Mouse (Mus musculus) adrenal gland, adult 2 months (tissue): ENCODE data around the gene St6galnac3. TPM values are rescaled to one million over a fixed set of nuclear protein-coding genes. Genes with fewer than 3 reads are reported as not detected.

Experiments
- DNase-seq: peaks from one replicate; pipeline ENCODE4 v3.0.0; 2021
- polyA plus RNA-seq: library from polyadenylated mRNA; depleted of rRNA; stranded (reverse); fragments of >200 nt; gene quantifications from 2 replicates; pipeline ENCODE4 v1.2.3, GENCODE M21; 2012
- total RNA-seq, 2 experiments: library from RNA; stranded (reverse); gene quantifications; 2 replicates each; pipeline ENCODE4 v1.2.3; 2021

The St6galnac3 gene
- total and polyA plus RNA-seq, 3 experiments: 0.40 to 16.9 (median 7.9) TPM

DNA sequence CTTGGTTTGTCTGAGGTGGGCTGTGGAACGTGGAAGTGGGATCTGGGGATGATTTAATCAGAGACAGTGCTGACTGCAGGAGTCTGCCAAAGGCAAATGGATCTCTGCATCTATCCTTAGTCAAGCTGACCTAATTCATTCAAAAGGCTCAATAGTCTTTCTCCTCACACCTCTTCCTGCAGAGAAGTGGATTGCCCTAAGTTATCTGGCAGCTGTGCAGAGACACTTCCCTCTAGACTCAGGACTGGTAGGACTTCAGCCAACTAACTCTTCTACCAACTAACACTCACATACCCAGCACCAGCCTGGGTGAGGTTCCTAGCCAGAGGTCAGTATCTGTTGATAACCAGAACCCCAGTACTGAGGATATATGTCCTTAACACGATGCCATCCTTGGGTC is 516.8 kb downstream of the St6galnac3 start:
- DNase-seq: no peak

DNA sequence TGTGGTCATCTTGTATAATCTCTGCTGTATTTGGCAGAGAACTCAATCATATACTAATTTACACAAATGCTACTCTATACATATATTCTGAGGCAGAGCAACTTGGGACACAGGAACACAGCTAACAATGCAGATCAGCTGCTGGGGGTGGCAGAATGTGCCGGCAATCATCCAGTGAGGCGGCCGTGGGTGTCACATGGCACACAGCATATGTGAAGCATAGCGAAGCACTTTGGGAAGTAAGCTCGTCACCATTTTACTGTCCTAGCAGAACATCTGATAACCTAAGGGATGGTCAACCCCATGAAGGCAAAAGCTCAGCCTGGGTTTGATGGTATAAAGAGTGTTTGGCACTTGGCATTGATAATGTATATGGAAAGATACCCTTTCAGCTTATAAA is 520.9 kb downstream of the St6galnac3 start:
- DNase-seq: no peak

DNA sequence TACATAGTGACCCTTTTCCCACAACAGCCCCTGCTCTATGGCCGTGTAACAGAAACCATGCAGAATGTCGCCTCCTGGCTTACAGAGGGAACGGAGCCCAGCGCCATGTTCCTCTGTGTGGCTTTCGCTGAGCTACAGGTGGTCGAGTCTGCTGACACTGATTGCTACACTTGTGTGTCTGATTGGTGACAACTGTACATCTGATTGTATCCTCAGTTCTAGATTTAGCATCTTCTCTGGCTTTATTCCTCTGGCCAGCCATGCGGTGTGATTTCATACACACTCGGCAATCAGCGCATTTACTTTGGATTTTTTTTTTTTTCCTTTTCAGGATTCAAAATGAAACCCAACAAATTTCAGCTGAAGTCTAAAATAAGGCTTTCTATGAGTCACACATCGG is 523.1 kb downstream of the St6galnac3 start:
- DNase-seq: no peak

DNA sequence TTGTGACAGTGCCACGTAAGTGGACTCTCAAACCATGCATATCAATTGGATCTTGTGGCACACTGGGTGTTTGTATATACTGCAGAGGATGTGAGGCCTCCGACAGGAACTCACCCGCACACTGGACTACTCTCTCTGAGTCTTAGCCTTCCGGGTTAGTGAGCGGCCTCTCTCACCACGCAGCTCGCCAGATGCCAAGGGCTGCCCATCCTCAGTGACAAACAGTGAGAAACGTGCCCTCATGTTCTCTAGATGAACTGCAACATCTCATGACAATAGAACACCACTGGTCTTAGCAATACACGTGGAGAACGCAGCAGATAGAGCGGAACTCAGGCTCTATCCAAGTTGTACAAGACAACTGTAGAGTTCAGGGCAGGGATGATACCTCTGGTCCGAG is 524.2 kb downstream of the St6galnac3 start:
- no peak for DNase-seq

DNA sequence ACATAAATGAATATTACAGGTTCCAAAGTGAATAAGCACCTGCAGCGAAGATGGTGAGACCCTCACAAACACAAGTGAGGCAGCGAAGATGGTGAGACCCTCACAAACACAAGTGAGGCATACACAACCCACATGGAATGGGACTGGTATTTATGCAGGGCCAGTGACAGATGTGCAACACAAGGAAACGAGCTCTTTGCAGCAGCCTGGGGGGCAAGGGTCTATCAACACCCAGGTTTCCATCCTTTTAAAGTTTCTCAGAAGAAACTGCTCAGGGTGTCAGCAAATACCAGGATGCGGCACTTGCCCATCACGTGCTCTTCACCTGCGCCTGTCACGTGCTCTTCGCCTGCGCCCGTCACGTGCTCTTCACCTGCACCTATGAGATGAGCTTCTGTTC is 524.9 kb downstream of the St6galnac3 start:
- no peak for DNase-seq

DNA sequence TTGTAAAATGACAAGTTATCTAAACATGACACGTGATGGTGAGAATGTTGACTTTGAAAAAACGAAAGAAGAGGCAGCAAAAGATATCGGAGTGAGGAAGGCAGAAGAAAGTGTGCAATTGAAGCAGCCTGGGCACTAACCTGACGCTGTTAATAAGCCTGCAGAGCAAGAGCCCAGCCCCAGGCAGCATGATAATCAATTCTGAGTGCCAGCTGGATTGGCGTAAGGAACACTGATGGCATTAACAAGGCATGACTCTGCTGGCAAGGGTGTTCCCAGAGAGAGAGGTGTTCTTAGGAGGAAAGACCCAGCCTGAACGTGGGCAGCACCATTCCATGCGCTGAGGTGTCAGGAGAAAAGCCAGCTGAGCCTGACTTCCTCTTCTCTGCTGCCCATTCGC is 525.7 kb downstream of the St6galnac3 start:
- DNase-seq: no peak

DNA sequence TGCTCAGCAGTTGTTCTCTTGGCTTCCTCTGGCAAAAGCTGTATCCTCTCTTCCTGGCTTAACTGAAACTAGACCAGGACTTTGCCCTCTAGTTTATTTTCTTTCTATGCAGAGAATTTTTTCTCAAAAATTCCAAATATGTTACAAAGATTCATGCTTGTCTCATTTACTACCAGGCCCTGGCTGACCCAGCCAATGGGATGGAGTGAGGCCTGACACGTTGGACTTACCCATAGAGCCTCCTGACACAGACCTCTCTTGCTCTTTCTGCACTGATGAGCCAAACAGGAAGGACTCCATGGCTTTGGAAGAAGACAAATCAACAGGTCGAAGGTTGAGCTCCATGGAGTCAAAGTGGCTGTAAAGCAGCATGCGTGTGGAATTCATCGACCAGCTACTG is 526.5 kb downstream of the St6galnac3 start:
- DNase-seq: no peak

DNA sequence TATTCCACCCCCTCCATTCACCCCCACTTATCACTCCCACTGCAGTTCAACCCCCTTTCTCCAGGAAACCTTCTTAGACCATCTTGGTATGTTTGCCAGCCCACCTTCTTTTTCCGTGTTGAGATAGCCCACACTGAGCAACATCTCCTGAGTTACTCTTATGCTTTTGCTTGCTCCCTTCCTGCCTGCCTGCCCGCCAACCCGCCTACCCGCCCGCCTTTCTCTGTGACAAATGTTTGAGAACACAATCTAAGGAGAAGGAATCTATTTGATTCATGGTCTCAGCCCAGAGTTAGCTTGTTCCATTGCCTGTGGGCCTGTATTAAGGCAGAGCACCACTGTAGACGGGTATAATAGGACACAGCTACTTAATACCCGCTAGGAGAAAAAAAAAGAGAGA is 531.9 kb downstream of the St6galnac3 start:
- no peak for DNase-seq

DNA sequence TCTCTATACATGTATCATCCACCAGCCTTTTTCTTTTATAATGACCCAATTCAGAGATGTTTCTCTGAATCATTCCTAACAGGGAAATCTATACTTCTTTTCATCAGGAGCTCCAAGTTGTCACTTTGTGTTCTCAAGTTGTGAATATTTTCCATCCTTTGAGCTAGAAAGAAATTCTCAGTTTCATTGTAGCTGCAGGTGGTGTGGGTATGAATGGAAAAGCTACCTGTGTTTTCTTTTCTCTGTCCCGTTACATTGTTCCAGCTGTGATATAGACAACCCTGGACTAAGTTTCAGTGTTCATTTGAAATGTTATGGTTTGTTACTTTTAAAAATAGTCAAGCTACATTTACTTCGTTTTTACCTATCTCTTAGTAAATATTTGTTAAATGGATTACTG is 534.2 kb downstream of the St6galnac3 start:
- no peak for DNase-seq

DNA sequence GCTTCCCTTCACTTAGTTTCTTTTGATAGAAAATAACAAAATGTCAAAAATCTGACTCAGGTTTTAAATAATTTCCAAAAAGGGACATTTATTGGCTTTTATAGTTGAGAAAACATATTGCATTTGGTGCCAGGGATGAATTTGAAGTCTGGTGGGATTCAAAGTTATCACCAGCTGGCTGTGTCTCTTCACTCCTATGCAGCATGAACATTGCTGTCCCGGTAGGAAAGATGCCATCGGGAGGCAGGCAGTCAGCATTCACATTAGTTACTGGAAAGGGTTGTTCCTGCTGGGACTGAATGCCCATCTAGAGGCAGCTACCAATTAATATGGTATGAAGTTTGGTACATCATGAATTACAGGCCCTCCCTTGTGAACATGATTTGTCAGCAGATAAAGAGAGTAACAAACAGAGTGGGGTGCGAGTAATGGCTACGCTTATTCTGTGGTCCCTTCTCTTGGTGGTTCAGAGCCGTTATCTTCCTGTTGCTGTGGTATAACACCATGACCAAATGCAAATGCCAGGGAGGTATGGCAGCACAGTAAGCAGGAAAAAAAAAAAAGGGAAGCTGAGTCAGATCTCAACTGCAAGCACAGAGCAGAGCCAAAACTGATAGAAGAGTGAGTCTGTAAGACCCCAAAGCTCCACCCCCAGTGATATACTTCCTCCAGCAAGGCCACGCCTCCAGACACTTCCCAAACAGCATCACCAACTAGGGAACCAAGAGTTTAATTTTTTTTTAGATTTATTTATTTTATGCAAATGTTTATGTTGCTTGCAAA is 535.1 kb downstream of the St6galnac3 start:
- DNase-seq: no peak

DNA sequence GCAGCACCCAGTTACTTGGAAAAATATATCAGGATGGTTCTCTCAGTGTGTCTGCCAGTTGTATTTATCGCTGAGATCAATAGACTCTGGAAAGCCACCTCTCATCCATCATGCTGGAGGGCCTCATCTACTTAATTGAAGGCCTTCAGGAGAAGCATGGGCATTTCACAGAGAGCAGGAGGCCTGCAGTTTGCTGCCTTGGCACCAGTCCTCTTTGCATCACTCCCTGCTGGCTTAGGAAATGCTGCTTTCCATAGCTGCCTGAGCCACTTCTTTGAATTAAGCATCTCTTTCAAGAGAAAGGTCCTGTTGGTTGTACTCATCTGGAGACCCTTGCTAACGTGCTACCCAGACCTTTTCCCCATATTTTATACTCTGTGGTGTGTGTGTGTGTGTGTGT is 536.8 kb downstream of the St6galnac3 start:
- no peak for DNase-seq

DNA sequence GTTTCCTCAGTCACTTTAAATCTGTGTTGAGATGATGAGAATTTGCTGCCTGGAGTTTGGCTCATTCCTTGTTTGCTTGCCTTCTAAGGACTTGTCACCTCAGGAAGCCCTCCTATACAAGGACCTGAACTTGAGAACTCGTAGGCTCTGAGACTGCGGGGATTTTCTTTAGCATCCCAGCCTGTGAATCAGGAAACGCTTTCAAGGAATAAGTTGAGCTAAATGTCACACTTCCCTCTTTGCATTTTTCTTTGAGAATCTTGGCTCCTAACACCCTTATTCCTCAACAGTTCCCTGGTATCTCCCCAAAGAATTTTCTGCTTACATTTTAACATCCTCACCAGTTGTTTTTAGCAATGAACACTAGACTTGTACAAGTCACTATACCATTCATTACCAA is 539.9 kb downstream of the St6galnac3 start:
- no peak for DNase-seq

DNA sequence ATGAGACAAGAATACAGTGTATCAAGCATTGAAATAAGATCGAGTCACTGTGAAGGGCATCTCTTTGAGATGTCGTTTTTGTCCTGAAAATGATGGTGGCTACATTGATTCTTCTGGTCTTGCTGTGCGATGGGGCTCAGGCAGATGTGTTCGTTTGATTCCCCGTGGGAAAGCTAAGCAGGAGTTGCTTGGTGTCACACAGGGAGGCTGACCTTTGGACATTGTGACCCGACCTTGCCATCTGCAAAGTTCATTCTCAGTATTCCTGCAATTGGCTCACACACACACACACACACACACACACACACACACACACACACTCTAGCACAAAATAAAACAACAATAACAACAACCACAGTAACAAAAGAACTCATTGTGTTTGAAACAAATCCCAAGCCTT is 543.7 kb downstream of the St6galnac3 start:
- no peak for DNase-seq

DNA sequence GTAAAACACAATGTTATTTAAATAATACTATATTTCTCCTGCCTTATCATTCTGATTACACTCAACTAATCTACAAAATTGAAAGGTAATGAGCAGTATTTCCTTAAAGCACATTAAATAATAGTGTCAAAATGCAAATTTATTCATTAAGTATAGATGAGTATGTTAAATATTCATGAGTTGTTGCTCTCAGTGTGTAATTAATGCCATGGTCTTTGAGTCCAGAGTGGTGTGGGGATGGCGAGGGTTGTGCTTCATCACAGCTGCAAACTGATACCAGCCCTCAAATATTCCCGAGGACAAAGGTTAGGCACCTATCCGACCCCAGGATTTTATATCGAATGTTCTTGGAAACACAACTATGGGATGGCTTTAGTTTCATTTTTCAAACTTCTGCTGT is 548.2 kb downstream of the St6galnac3 start:
- DNase-seq: no peak

DNA sequence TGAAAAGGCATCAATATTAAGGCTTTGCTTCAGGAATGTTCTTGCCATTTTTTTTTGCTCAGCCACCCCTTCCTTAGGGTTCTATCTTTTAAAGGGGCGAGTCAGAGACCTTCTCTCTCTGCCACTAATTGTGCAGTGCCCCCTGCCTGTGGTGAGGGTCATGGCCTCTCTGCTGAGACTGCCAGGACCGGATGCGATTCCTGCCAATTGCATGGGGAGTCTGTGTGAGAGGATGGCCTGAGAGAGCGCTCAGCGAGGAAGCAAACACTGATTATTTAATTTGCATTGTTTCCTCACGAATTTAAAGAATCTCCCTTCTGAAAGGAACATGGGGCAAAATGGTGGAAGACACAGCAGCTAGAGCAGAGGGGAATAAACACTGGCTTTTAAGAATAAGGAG is 548.6 kb downstream of the St6galnac3 start:
- no peak for DNase-seq

DNA sequence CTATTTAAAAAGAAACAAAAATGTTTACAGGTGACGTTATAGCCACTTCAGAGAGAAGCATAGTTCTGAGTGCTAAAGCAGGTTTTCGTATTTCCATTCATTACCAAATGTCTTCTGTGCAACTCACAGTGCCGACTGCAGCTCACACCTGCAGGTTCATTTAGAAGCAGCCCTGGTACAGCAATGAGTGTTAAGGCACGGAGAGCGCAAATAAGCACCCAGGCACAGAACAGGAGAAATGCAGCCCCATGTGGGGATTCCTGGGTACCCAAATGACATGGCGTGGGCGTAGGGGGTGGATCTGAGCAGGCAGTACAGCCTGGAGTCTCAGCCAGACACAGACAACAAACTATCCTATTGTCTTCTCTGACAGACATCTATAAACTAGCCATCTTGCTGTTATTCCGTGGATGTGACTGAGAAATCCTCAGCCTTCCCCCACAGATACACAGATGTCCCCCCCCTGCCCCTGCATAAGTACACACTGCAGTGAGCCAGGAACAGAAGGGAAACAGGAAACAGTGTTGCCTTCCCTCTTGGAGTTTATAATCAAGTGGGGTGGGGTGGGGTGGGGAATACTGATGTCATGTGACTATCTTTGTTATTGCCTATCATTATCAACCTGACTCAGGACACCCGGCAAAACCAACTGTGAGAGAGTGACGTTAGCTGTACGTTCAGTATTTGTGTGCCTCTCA is 550.5 kb downstream of the St6galnac3 start:
- no peak for DNase-seq

DNA sequence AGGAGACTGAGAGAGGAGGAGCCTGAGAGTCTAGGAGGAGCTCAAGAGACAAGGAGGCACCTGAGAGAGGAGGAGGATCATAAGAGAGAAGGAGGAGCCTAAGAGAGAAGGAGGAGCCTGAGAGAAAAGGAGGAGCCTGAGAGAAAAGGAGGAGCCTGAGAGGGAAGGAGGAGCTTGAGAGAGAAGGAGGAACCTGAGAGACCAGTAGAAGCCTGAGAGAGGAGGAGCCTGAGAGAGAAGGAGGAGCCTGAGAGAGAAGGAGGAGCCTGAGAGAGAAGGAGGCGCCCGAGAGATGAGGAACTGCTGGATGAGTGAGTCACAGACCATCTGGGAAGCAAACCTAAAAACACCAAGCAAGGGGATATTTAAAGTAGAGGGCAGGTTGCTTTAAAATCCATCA is 551.4 kb downstream of the St6galnac3 start:
- DNase-seq: no peak

DNA sequence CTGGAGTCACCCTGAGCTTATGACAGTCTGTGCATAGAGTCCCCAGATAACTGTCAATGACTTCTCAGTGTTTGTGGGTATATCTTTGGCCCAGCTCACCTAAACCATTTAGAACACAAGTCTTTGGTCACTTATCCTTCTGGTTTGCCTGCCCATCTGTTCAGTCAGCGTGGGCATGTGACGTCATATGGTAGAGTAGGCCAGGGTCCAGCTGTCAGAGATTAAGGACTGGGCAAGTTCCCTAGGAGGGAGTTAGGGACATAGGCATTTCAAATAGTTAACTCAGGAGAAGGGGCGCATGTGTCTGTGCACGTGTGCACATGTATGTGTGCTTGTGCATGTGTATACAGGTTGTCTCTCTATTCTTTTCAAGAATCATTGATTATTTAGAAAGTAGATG is 554.8 kb downstream of the St6galnac3 start:
- no peak for DNase-seq

DNA sequence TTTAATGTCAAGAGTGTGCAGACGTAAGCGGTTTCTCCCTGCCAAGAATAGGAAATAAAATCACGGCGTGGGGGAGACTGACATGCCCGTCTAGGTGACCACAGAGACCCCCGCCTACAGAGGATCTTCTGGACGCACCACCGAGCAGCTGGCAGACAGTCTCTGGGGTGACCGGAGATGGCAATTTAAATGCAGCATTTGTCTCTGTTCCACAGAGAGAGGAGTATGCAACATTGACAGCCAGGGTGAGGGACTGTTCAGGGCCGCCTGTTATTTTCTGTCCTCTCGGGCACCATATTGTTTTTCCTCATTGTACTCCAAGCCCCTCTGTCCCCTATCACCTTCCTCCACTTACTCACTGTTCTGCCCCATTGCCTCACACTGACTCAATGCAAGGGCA is 555.2 kb downstream of the St6galnac3 start:
- no peak for DNase-seq

DNA sequence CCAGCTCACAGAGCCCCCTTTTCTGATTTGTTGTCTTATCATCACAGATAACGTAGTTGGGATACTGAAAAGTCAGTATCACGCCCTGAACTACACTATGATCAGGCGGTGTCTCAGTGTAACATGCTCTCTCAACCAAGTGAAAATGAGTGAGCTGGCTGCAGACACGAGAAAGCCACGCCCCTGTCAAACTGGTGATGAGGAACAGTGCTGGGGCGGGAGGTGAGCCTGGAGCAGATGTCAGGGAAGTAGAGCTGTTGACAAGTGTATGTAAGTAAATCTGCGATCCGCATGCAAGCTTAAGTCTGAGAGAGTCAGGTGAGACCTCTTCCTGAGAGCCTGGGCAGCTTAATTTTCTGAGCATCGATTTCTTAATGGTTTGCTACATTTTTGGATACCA is 563.3 kb downstream of the St6galnac3 start:
- DNase-seq: no peak

DNA sequence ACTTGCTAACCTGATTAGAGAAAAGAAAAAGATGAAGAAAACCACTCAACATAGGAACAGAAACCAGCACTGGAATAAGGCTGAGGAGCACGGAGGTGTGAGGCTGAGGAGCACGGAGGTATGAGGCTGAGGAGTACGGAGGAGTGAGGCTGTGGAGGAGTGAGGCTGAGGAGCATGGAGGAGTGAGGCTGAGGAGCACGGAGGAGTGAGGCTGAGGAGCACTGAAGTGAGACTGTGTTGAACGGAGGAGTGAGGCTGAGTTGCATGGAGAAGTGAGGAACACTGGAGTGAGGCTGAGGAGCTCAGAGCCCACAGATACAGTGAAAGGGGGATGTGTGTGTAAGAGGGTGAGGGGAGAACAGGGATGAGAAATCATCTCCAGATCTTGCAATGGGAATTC is 564.3 kb downstream of the St6galnac3 start:
- DNase-seq: no peak

DNA sequence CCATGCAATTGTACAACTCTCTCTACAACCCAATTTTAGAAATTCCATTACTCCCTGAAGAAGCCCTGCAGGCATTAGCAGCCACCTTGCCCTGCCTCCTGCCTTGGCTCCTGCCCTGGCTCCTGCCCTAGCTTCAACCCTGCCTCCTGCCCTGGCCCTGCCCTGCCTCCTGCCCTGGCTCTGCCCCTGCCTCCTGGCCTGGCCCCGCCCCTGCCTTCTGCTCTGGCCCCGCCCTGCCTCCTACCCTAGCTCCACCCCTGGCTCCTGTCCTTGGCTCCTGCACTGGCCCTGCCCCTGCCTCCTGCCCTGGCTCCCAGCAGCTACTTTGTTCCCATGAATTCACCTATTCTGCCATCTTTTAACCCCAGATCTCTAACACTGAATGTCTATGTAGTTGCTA is 576.1 kb downstream of the St6galnac3 start:
- peak; percentile 68 for DNase-seq
